Mouse (Mus musculus) liver, embryonic 11.5 days (tissue): ENCODE measurements at regions not wholly inside any gene's neighbourhood (a gene's known extent, or its start where the extent isn't known, plus 50 kb on each side); places are given as distances from the start of the nearest gene placed in this dataset.

Experiments used
- ATAC-seq: fragments of 200-750 bp; cut with Nextera tagmentation; replicated peaks from 2 replicates; pipeline ENCODE4 v1.8.0; 2017; ENCODE audit warnings: moderate number of reproducible peaks, mild to moderate bottlenecking, moderate TSS enrichment, moderate library complexity; ENCODE audit not compliant: low FRiP score
- DNase-seq: peaks from one replicate; pipeline ENCODE4 v3.0.0-alpha.2; 2017; ENCODE audit warnings: low spot score
- H3K27ac ChIP-seq: fragments of 300-500 bp; sonication (generic); 2 replicates; pipeline ENCODE4 v1.5.1; 2014; ENCODE audit warnings: mild to moderate bottlenecking, low read depth, low read length, control low read depth
- H3K27me3 ChIP-seq: fragments of 300-500 bp; sonication (generic); replicated peaks from 2 replicates; pipeline ENCODE4 v1.6.1; 2014; ENCODE audit warnings: low read length, mixed read lengths; ENCODE audit not compliant: control insufficient read depth, insufficient read depth
- H3K36me3 ChIP-seq: fragments of 300-500 bp; sonication (generic); 2 replicates; pipeline ENCODE4 v1.6.1; 2014; ENCODE audit warnings: mild to moderate bottlenecking, low read length, moderate library complexity, mixed read lengths; ENCODE audit not compliant: control insufficient read depth, insufficient read depth
- H3K4me1 ChIP-seq: fragments of 300-500 bp; sonication (generic); replicated peaks from 2 replicates; pipeline ENCODE4 v1.6.1; 2014; ENCODE audit warnings: low read length, mixed read lengths; ENCODE audit not compliant: control insufficient read depth, insufficient read depth
- H3K4me2 ChIP-seq: fragments of 300-500 bp; sonication (generic); 2 replicates; pipeline ENCODE4 v1.6.1; 2014; ENCODE audit warnings: mild to moderate bottlenecking, control low read depth, moderate library complexity
- H3K4me3 ChIP-seq: fragments of 300-500 bp; sonication (generic); 2 replicates; pipeline ENCODE4 v1.5.1; 2014; ENCODE audit warnings: low read depth, low read length, control low read depth
- H3K9ac ChIP-seq: fragments of 300-500 bp; sonication (generic); 2 replicates; pipeline ENCODE4 v1.6.1; 2014; ENCODE audit warnings: low read depth, low read length, control low read depth
- H3K9me3 ChIP-seq: fragments of 300-500 bp; sonication (generic); 2 replicates; pipeline ENCODE4 v1.6.1; 2016; ENCODE audit warnings: low read length, inconsistent platforms, mixed read lengths; ENCODE audit not compliant: control insufficient read depth
- WGBS: fragments of 180-500 bp; shearing (Covaris S2); extraction: QIAGEN DNeasy Blood & Tissue Kit; methylation state at CpG from one replicate; pipeline ENCODE4 v1.1.7; 2014; 5-methylcytosine and 5-hydroxymethylcytosine counted together

- H3K9ac ChIP-seq: no peak overlapping the region
- H3K36me3 ChIP-seq: no peaks in the 10 kb centered on the region
- no peak for ATAC-seq
- H3K27ac ChIP-seq: no peak overlapping the region
- no peaks in the 10 kb centered on the region for H3K4me1 ChIP-seq
- H3K4me2 ChIP-seq: no peak overlapping the region
- no peak for DNase-seq
- H3K4me3 ChIP-seq: no peak overlapping the region
- no peaks in the 10 kb centered on the region for H3K9me3 ChIP-seq
- no peaks in the 10 kb centered on the region for H3K27me3 ChIP-seq
These were observed 241.9 kb downstream of the Tle4 start for GRCm38 (mm10) chr19:14355946-14356345.

GRCm38 (mm10) chr19:14360611-14361010 is 237.2 kb downstream of the Tle4 start:
- WGBS: 67% methylated on average over 5 of the region's 5 CpGs
- H3K9me3 ChIP-seq: no peaks in the 10 kb centered on the region

GRCm38 (mm10) chr19:14369098-14369604 is 228.7 kb downstream of the Tle4 start:
- 87% methylated on average over 12 of the region's 12 CpGs for WGBS
- Histone ChIP-seq H3K4me3 (no peak overlapping the region), H3K9ac (no peak overlapping the region), H3K36me3 (no peaks in the 10 kb centered on the region), H3K4me2 (no peak overlapping the region), H3K27ac (no peak overlapping the region), H3K27me3 (no peaks in the 10 kb centered on the region), H3K9me3 (no peaks in the 10 kb centered on the region), H3K4me1 (no peaks in the 10 kb centered on the region)
- no peak for ATAC-seq
- no peak for DNase-seq

More at GRCm38 (mm10) chr19:14360611-14361010, 237.2 kb downstream of the Tle4 start:
- Histone ChIP-seq H3K9ac (no peak overlapping the region), H3K4me1 (no peaks in the 10 kb centered on the region), H3K36me3 (no peaks in the 10 kb centered on the region), H3K4me2 (no peak overlapping the region), H3K27ac (no peak overlapping the region), H3K4me3 (no peak overlapping the region), H3K27me3 (no peaks in the 10 kb centered on the region)
- ATAC-seq (no peak), DNase-seq (no peak)

GRCm38 (mm10) chr19:14371360-14371759 is 226.5 kb downstream of the Tle4 start:
- Histone ChIP-seq H3K4me3 (no peak overlapping the region), H3K36me3 (no peaks in the 10 kb centered on the region), H3K4me1 (no peaks in the 10 kb centered on the region), H3K27me3 (no peaks in the 10 kb centered on the region), H3K27ac (no peak overlapping the region), H3K9ac (no peak overlapping the region), H3K9me3 (no peaks in the 10 kb centered on the region), H3K4me2 (no peak overlapping the region)
- no peak for ATAC-seq
- WGBS: 83% methylated on average over 5 of the region's 5 CpGs
- no peak for DNase-seq

- H3K9me3 ChIP-seq: no peaks in the 10 kb centered on the region
- H3K4me2 ChIP-seq: no peak overlapping the region
- no peaks in the 10 kb centered on the region for H3K4me1 ChIP-seq
- no peak overlapping the region for H3K4me3 ChIP-seq
- DNase-seq: no peak
- no peak overlapping the region for H3K9ac ChIP-seq
- no peak for ATAC-seq
- no peaks in the 10 kb centered on the region for H3K27me3 ChIP-seq
- no peaks in the 10 kb centered on the region for H3K36me3 ChIP-seq
- WGBS: 89% methylated on average over 4 of the region's 4 CpGs
- no peak overlapping the region for H3K27ac ChIP-seq
These were observed 223.9 kb downstream of the Tle4 start for GRCm38 (mm10) chr19:14373996-14374395.

- H3K9ac ChIP-seq: no peak overlapping the region
- H3K27me3 ChIP-seq: no peaks in the 10 kb centered on the region
- H3K4me1 ChIP-seq: no peaks in the 10 kb centered on the region
- H3K27ac ChIP-seq: no peak overlapping the region
- no peak overlapping the region for H3K4me3 ChIP-seq
- H3K36me3 ChIP-seq: no peaks in the 10 kb centered on the region
- ATAC-seq (no peak), DNase-seq (no peak)
- H3K4me2 ChIP-seq: no peak overlapping the region
- no peaks in the 10 kb centered on the region for H3K9me3 ChIP-seq
These were observed 217.0 kb downstream of the Tle4 start for GRCm38 (mm10) chr19:14380898-14381297.

GRCm38 (mm10) chr19:14387796-14388195 is 210.1 kb downstream of the Tle4 start:
- Histone ChIP-seq H3K36me3 (no peaks in the 10 kb centered on the region), H3K27me3 (no peaks in the 10 kb centered on the region), H3K9ac (no peak overlapping the region), H3K27ac (no peak overlapping the region), H3K4me3 (no peak overlapping the region), H3K9me3 (no peaks in the 10 kb centered on the region), H3K4me1 (no peaks in the 10 kb centered on the region), H3K4me2 (no peak overlapping the region)
- DNase-seq (no peak), ATAC-seq (no peak)
- WGBS: 73% methylated on average over 5 of the region's 5 CpGs

GRCm38 (mm10) chr19:14388539-14388938 is 209.3 kb downstream of the Tle4 start:
- no peaks in the 10 kb centered on the region for H3K36me3 ChIP-seq
- H3K9me3 ChIP-seq: no peaks in the 10 kb centered on the region
- no peak for ATAC-seq
- no peak overlapping the region for H3K27ac ChIP-seq
- DNase-seq: no peak
- WGBS: 36% methylated on average over 4 of the region's 4 CpGs
- H3K4me2 ChIP-seq: no peak overlapping the region
- H3K4me3 ChIP-seq: no peak overlapping the region
- H3K27me3 ChIP-seq: no peaks in the 10 kb centered on the region
- H3K9ac ChIP-seq: no peak overlapping the region
- no peaks in the 10 kb centered on the region for H3K4me1 ChIP-seq

- ATAC-seq (no peak), DNase-seq (no peak)
- no peaks in the 10 kb centered on the region for H3K27me3 ChIP-seq
- H3K4me2 ChIP-seq: no peak overlapping the region
- H3K9ac ChIP-seq: no peak overlapping the region
- no peaks in the 10 kb centered on the region for H3K4me1 ChIP-seq
- 83% methylated on average over 6 of the region's 6 CpGs for WGBS
- H3K4me3 ChIP-seq: no peak overlapping the region
- no peaks in the 10 kb centered on the region for H3K36me3 ChIP-seq
- no peaks in the 10 kb centered on the region for H3K9me3 ChIP-seq
- H3K27ac ChIP-seq: no peak overlapping the region
These were observed 207.7 kb downstream of the Tle4 start for GRCm38 (mm10) chr19:14389881-14390837.
